Mouse (Mus musculus) urinary bladder, postnatal 4 days (tissue): ENCODE data around the gene Senp6.
"Not testable (repeated sequence)": the region's sequence is repeated elsewhere in the genome, so short reads cannot be mapped to it uniquely, and the experiment has no call there.

ENCODE experiments used
- DNase-seq, 2 experiments: peaks; one replicate each; pipeline ENCODE4 v3.0.0; 2021 to 2022; ENCODE audit warnings: low spot score in 2 of 2

The Senp6 gene

GRCm38 (mm10) chr9:80066367-80067220 is at the start of gene Senp6:
Senp6 (plus strand) TSS chr9:80066903.
- peak; percentile 73 to 76 for DNase-seq

- DNase-seq, result no peak
Observed at GRCm38 (mm10) chr9:80020429-80020828, 46.3 kb upstream of the Senp6 start.

- no peak for DNase-seq
Observed at GRCm38 (mm10) chr9:80021648-80022047, 45.1 kb upstream of the Senp6 start.

- no peak for DNase-seq
Observed at GRCm38 (mm10) chr9:80022821-80023220, 43.9 kb upstream of the Senp6 start.

GRCm38 (mm10) chr9:80025347-80025746 is 41.4 kb upstream of the Senp6 start:
- not testable (repeated sequence) for DNase-seq

GRCm38 (mm10) chr9:80026017-80026416 is 40.7 kb upstream of the Senp6 start:
- DNase-seq, result peak in 1 of 2 experiments; percentile 21

- no peak for DNase-seq
Observed at GRCm38 (mm10) chr9:80026581-80027021, 40.1 kb upstream of the Senp6 start.

GRCm38 (mm10) chr9:80037262-80037996 is 29.3 kb upstream of the Senp6 start:
- DNase-seq, result no peak

- no peak for DNase-seq
Observed at GRCm38 (mm10) chr9:80037997-80038383, 28.7 kb upstream of the Senp6 start.

GRCm38 (mm10) chr9:80039296-80039815 is 27.3 kb upstream of the Senp6 start:
- DNase-seq, result no peak

- not testable (repeated sequence) for DNase-seq
Observed at GRCm38 (mm10) chr9:80044301-80044700, 22.4 kb upstream of the Senp6 start.

GRCm38 (mm10) chr9:80049271-80049670 is 17.4 kb upstream of the Senp6 start:
- DNase-seq, result not testable (repeated sequence)

- DNase-seq, result no peak
Observed at GRCm38 (mm10) chr9:80052951-80053350, 13.8 kb upstream of the Senp6 start.

- no peak for DNase-seq
Observed at GRCm38 (mm10) chr9:80057690-80058089, 9.0 kb upstream of the Senp6 start.

- DNase-seq, result not testable (repeated sequence)
Observed at GRCm38 (mm10) chr9:80065495-80065894, 1.2 kb upstream of the Senp6 start.

- DNase-seq, result peak; percentile 66 to 73
Observed at GRCm38 (mm10) chr9:80067221-80068027, 721 bp downstream of the Senp6 start.

- DNase-seq, result no peak
Observed at GRCm38 (mm10) chr9:80068028-80068515, 1.4 kb downstream of the Senp6 start.

- DNase-seq, result no peak
Observed at GRCm38 (mm10) chr9:80068735-80069315, 2.1 kb downstream of the Senp6 start.

GRCm38 (mm10) chr9:80070026-80070425 is 3.3 kb downstream of the Senp6 start:
- DNase-seq, result no peak

GRCm38 (mm10) chr9:80071616-80072015 is 4.9 kb downstream of the Senp6 start:
- no peak for DNase-seq

- no peak for DNase-seq
Observed at GRCm38 (mm10) chr9:80074067-80074466, 7.4 kb downstream of the Senp6 start.
